Mouse (Mus musculus): ENCODE measurements around the gene Hoxa10.

DNA sequence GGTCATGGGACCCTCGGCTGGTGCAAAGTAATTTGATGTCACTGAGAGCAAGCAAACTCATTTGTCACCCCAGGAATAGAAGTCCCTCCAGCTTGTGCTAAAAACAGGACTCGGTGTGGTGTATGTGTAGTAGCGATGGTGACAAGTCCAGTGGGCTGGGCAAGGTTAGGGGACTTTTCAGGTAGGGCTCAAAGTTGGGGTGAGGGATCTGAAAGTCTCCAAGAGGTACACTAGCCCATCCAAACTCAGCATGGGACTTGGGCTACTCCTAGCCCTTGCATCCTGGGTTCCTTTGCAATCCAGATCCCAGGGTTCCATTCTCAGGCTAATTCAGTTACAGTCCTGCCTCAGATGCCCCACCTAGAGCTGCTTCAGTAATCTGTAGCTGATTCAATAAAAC, 28.1 kb upstream of the Hoxa10 start:
- TF ChIP-seq SRF (IDR thresholded peaks at IDR 0.05; ENCODE audit: control insufficient read depth, insufficient read length, low read depth): no peak
- TF ChIP-seq TCF12 (IDR thresholded peaks at IDR 0.05; ENCODE audit: insufficient read depth, poor library complexity, severe bottlenecking): no peak
- no peak for TF ChIP-seq POLR2A (IDR thresholded peaks at IDR 0.05; ENCODE audit: insufficient read length, low read depth)
- no peak for TF ChIP-seq USF1 (IDR thresholded peaks at IDR 0.05; ENCODE audit: low read depth)
